Comparison of ENCODE assay signal across 9 mouse cellular contexts in the genomic region with DNA sequence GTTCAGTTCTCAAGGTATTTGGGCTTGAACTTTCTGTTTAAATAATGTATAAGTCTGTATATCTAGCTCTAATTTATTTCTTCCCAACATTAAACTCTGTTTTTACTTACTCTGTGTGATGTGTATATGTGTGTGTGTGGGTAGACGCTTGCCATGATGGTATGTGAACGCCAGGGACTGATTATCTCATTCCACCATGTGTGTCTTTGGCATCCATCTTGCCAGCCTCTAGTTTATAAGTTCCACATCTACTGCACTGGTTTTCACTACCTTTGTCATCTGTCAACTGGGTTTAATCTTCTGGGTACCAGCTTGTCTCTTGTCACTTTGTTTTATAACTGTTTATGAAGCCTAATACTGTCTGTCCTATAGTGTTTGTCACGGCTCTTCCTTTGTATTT.
"Had no signal": no experiment of that assay in that cellular context is flagged by ENCODE, and none has a peak within 500 bp of the region (broad histone marks: within the 10 kb centered on the region; RNA-seq: fewer than 3 reads in every experiment).

No protein-coding gene starts in this region.

- ATAC-seq: midbrain, embryonic 13.5 days; midbrain, embryonic 15.5 days had no signal

- DNase-seq: lung, adult 18-20 months; lung, embryonic 14.5 days; lung, postnatal 10 days; right cerebral cortex, postnatal 14 days; thymus, adult 2 months; thymus, postnatal 25 days; thymus, postnatal 4 days had no signal
